In the genomic region with DNA sequence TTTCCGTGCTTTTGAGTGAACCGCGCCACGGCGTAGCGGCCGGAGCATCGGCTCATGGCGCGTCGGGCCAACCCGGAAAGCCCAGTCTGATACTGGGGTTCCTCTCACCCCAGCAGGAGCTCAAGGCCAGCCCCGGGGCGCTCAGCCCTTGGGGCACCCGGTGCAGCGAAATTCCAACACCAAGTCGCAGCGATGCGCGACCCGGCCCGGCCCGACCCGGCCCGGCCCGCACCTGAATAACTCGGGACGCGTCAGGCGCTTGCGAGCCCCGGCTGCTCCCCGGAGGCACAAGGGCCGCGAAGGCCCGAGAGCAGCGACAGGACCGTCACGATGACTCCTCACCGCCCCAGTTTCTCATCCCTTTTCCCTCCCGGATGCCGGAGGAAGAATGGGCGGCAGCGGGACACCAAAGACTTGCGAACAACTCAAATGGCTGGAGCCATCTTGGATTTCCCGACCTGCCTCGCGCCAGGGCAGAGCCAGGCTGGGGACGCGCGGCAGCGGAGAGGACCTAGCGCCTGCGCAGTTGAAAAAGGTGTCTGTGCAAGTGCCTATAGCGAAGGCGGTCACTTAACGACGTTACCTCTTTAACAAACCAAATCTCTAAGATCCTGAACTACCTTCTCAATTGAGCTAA, we compare ENCODE assay signal across 8 mouse cellular contexts. TPM values are rescaled to one million over a fixed set of nuclear protein-coding genes. Genes with fewer than 3 reads are reported as not detected.
A peak's percentile ranks its signal among the peaks of the same experiment; 100 is the strongest.
DNase-seq lines count a peak whose midpoint lies in the region; ATAC-seq and TF ChIP-seq lines count a peak whose summit lies in the region.

A gene (minus strand): TSS at position 471 of the 637 bp plus-strand sequence.

- H3K4me3 ChIP-seq in embryonic facial prominence, embryonic 14.5 days (ENCODE audit: low read depth, low read length) = peak within 1 kb of the TSS; percentile 97
- peak within 1 kb of the TSS; percentile 75 for H3K4me3 ChIP-seq in limb, embryonic 14.5 days (replicated peaks; ENCODE audit: low read length)
- peak within 1 kb of the TSS; percentile 94 for H3K4me3 ChIP-seq in midbrain, postnatal 0 days (ENCODE audit: low read depth, low read length)

- 0% methylated on average over 37 of the region's 58 CpGs for WGBS in embryonic facial prominence, embryonic 14.5 days
- 2% methylated on average over 44 of the region's 58 CpGs for WGBS in limb, embryonic 14.5 days
- WGBS in midbrain, postnatal 0 days = under 1% methylated on average over 57 of the region's 58 CpGs

- no peaks in the 10 kb centered on the region for H3K27me3 ChIP-seq in embryonic facial prominence, embryonic 14.5 days (replicated peaks; ENCODE audit: control insufficient read depth, insufficient read depth, low read length)
- no peaks in the 10 kb centered on the region for H3K27me3 ChIP-seq in limb, embryonic 14.5 days (ENCODE audit: control insufficient read depth, insufficient read depth, low read length)
- no peaks in the 10 kb centered on the region for H3K27me3 ChIP-seq in midbrain, postnatal 0 days (ENCODE audit: insufficient read depth, low read length)

- TF ChIP-seq POLR2A in limb, embryonic 14.5 days (IDR thresholded peaks at IDR 0.05; ENCODE audit: borderline replicate concordance, extremely low read depth, insufficient read depth, insufficient read length) = peak; percentile 92; the same call in 1 of the 2 replicates

- H3K9ac ChIP-seq in embryonic facial prominence, embryonic 14.5 days (ENCODE audit: low read depth, low read length) = peak within 1 kb of the TSS; percentile 98
- peak within 1 kb of the TSS; percentile 86 for H3K9ac ChIP-seq in limb, embryonic 14.5 days (ENCODE audit: low read depth, low read length, severe bottlenecking)
- H3K9ac ChIP-seq in midbrain, postnatal 0 days (replicated peaks; ENCODE audit: low read length, poor library complexity, severe bottlenecking) = peak within 1 kb of the TSS; percentile 91

- H3K4me1 ChIP-seq in embryonic facial prominence, embryonic 14.5 days (ENCODE audit: control insufficient read depth, insufficient read depth, low read length) = peaks cover 9% of the 10 kb centered on the region
- peaks cover 14% of the 10 kb centered on the region; the same call in 1 of the 2 replicates for H3K4me1 ChIP-seq in limb, embryonic 14.5 days (ENCODE audit: control insufficient read depth, insufficient read depth, low read length)
- H3K4me1 ChIP-seq in midbrain, postnatal 0 days (ENCODE audit: insufficient read depth, low read length) = peaks cover 5% of the 10 kb centered on the region; the same call in 1 of the 2 replicates

- no peaks in the 10 kb centered on the region for H3K9me3 ChIP-seq in embryonic facial prominence, embryonic 14.5 days (ENCODE audit: control insufficient read depth, low read length)
- no peaks in the 10 kb centered on the region for H3K9me3 ChIP-seq in limb, embryonic 14.5 days (ENCODE audit: control insufficient read depth, low read length)
- H3K9me3 ChIP-seq in midbrain, postnatal 0 days (ENCODE audit: low read length) = no peaks in the 10 kb centered on the region

- peak within 1 kb of the TSS; percentile 83 for H3K4me2 ChIP-seq in embryonic facial prominence, embryonic 14.5 days (ENCODE audit: low read depth, low read length)
- H3K4me2 ChIP-seq in limb, embryonic 14.5 days (replicated peaks; ENCODE audit: low read depth, low read length, severe bottlenecking) = peak within 1 kb of the TSS; percentile 60
- H3K4me2 ChIP-seq in midbrain, postnatal 0 days (ENCODE audit: low read depth, low read length, poor library complexity, severe bottlenecking) = peak within 1 kb of the TSS; percentile 64

- H3K36me3 ChIP-seq in embryonic facial prominence, embryonic 14.5 days (ENCODE audit: control insufficient read depth, insufficient read depth, low read length) = peaks cover 27% of the 10 kb centered on the region
- H3K36me3 ChIP-seq in limb, embryonic 14.5 days (ENCODE audit: control insufficient read depth, insufficient read depth, low read length) = peaks cover 22% of the 10 kb centered on the region
- H3K36me3 ChIP-seq in midbrain, postnatal 0 days (ENCODE audit: insufficient read depth, low read length) = peaks cover 8% of the 10 kb centered on the region

- DNase-seq in 3T3-L1 (ENCODE audit: low read depth, low spot score) = peak; percentile 96
- peak; percentile 73 to 78 for DNase-seq in adrenal gland, postnatal 4 days (ENCODE audit: low spot score in 2 of 2)
- peak; percentile 96 for DNase-seq in embryonic facial prominence, embryonic 14.5 days (ENCODE audit: low spot score)
- peak; percentile 89 for DNase-seq in heart, adult 8-10 months (ENCODE audit: low spot score)
- DNase-seq in kidney, adult 9 months = peak; percentile 89
- peak; percentile 91 for DNase-seq in limb, embryonic 14.5 days (ENCODE audit: low spot score)
- DNase-seq in midbrain, postnatal 0 days (ENCODE audit: low spot score) = peak; percentile 95
- peak; percentile 74 to 84 for DNase-seq in spleen, postnatal 14 days (ENCODE audit: low spot score in 2 of 2)

- ATAC-seq in embryonic facial prominence, embryonic 14.5 days (ENCODE audit: low read depth) = peak; percentile 98
- ATAC-seq in limb, embryonic 14.5 days (ENCODE audit: low FRiP score, low read depth) = peak; percentile 97
- peak; percentile 98 for ATAC-seq in midbrain, postnatal 0 days (ENCODE audit: low FRiP score)

- no peak for TF ChIP-seq CTCF in midbrain, postnatal 0 days (IDR thresholded peaks at IDR 0.05)

- H3K27ac ChIP-seq in embryonic facial prominence, embryonic 14.5 days (replicated peaks; ENCODE audit: low read depth, low read length) = peak within 1 kb of the TSS; percentile 89
- peak within 1 kb of the TSS; percentile 81 for H3K27ac ChIP-seq in limb, embryonic 14.5 days (replicated peaks; ENCODE audit: low read depth, low read length)
- peak within 1 kb of the TSS; percentile 91 for H3K27ac ChIP-seq in midbrain, postnatal 0 days (ENCODE audit: low read depth, low read length)

RNA-seq across cellular contexts. Expression of the gene that starts here (rescaled TPM):
- 100 to 1,000 TPM in 1 of 2 experiments, 10 to 100 TPM in 1; 96.7 to 103 TPM for total RNA-seq in adrenal gland, postnatal 4 days (2021)
- 57.4 and 60.0 TPM in 2 replicates for polyA plus RNA-seq in embryonic facial prominence, embryonic 14.5 days (2014; fragmentation: Nextera tagmentation; extraction: Ambion mirVana)
- 10 to 100 TPM; 37.2 to 41.3 (median 39.1) TPM for total RNA-seq in heart, adult 8-10 months (2022)
- 75.3 and 84.3 TPM in 2 replicates for polyA plus RNA-seq in limb, embryonic 14.5 days (2012; rRNA removed)
- polyA plus RNA-seq in limb, embryonic 14.5 days (2014; fragmentation: Nextera tagmentation; extraction: Ambion mirVana) = 65.1 and 67.8 TPM in 2 replicates
- total RNA-seq in midbrain, postnatal 0 days (2014; rRNA removed) = 65.2 and 81.1 TPM in 2 replicates
- polyA plus RNA-seq in midbrain, postnatal 0 days (2015; fragmentation: Nextera tagmentation; extraction: Ambion mirVana) = 22.1 and 25.3 TPM in 2 replicates

Comparison
In these comparisons a context has a peak if more than half of its experiments do, and no peak if none do; other contexts are left out.
1. Peak in every context shown above with its lines: DNase-seq, ATAC-seq, H3K4me3 ChIP-seq and H3K27ac ChIP-seq.